Mouse (Mus musculus) cortical plate, adult 2 months (tissue): Measurements from ENCODE around the gene Accs.

ENCODE experiments used
- CTCF ChIP-seq: fragments of 200-500 bp; IDR thresholded peaks from 2 replicates; pipeline ENCODE4 v1.5.1; 2011; ENCODE audit warnings: mild to moderate bottlenecking, control low read depth, low read length; ENCODE audit not compliant: insufficient read depth; ENCODE audit errors: extremely low read depth
- POLR2A ChIP-seq: fragments of 200-500 bp; IDR thresholded peaks from 2 replicates; pipeline ENCODE4 v1.6.1; 2011; ENCODE audit warnings: mild to moderate bottlenecking, low read length, control low read depth; ENCODE audit not compliant: insufficient read depth; ENCODE audit errors: extremely low read depth

DNA sequence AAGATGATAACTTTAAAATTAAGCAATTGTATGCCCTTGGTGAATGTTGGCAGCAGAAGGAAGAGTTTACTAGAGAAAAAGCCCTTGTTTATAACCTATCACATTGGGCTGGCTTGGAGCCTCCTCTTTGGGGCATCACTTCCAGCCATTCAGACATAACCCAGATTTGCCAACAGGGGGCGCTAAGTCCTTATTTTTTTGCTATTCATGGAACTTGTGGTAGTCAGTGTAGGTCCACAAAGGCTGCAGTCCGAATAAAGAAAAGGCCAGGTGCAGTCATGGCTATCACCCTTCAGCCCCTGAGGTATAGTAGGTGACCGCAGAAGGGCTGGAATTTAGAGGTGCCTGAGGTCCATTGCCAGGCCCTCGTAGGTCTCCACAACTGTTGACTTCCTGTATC is 21.1 kb upstream of the Accs start:
- no peak for TF ChIP-seq POLR2A
- peak; percentile 64 for TF ChIP-seq CTCF
